13 mouse cellular contexts compared by ENCODE assay signal in the genomic region with DNA sequence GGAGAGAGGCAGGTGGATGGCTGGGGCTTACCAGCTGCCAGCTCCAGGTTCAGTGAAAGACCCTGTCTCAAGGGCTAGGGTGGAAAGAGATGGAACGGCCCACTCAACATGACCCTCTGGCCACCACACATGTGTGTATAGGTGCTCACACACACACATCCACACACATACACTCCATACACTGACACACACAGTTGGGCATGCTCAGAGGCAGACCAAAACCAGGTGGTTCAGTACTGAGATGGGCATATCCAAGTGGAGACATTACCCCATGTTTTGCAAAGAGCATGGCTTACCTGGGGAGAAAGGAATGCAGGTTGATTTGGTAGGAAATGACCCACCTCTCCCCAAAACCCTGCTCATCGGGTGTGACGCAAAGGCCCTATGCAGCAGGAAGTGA.
A peak's percentile ranks its signal among the peaks of the same experiment; 100 is the strongest.
DNase-seq lines count a peak whose midpoint lies in the region; ATAC-seq and TF ChIP-seq lines count a peak whose summit lies in the region.
"Had no signal": no experiment of that assay in that cellular context is flagged by ENCODE, and none has a peak within 500 bp of the region (broad histone marks: within the 10 kb centered on the region; RNA-seq: fewer than 3 reads in every experiment).

No protein-coding gene starts in this region.

- 0 out of 2 replicates have a peak, but pooled peaks cover 6% of the 10 kb centered on the region for H3K27me3 ChIP-seq in kidney, embryonic 16.5 days (ENCODE audit: insufficient read depth, low read length)
- H3K27me3 ChIP-seq in neural tube, embryonic 13.5 days, result no peaks in the 10 kb centered on the region

- peak overlapping the region; percentile 58 for H3K4me3 ChIP-seq in gastrocnemius, adult 2 months
- no peak overlapping the region for H3K4me3 ChIP-seq in kidney, embryonic 16.5 days (ENCODE audit: low read length)
- H3K4me3 ChIP-seq in neural tube, embryonic 13.5 days, result 0 out of 2 replicates have a peak overlapping the region, but pooled peaks have one; percentile 3

- H3K36me3 ChIP-seq in kidney, embryonic 16.5 days (ENCODE audit: insufficient read depth, low read length), result no peaks in the 10 kb centered on the region
- H3K36me3 ChIP-seq in neural tube, embryonic 13.5 days, result no peaks in the 10 kb centered on the region

- TF ChIP-seq CTCF in gastrocnemius, adult 2 months (IDR thresholded peaks at IDR 0.05), result no peak

- no peak for DNase-seq in gastrocnemius, adult 2 months
- no peak for DNase-seq in gastrocnemius, postnatal 14 days
- no peak for DNase-seq in kidney, postnatal 4 days
- peak; percentile 3 for DNase-seq in gonadal fat pad, adult 2 months (ENCODE audit: low read depth)
- DNase-seq in c-Kit-positive CD71-positive TER-119-positive erythroid progenitor cells, embryonic 14.5 days (ENCODE audit: low spot score), result no peak
- DNase-seq: cerebellum, adult 11 months; gastrocnemius, postnatal 25 days; kidney, adult 9 months; liver; thymus, postnatal 14 days had no signal

- 38% methylated on average over 3 of the region's 3 CpGs for WGBS in kidney, embryonic 16.5 days
- WGBS in neural tube, embryonic 13.5 days, result 39% methylated on average over 3 of the region's 3 CpGs

- ATAC-seq in kidney, embryonic 16.5 days (ENCODE audit: low FRiP score, low TSS enrichment), result no peak
- ATAC-seq in neural tube, embryonic 13.5 days (ENCODE audit: low read depth), result peak; percentile 55
- no peak; the same call in none of the 2 replicates for ATAC-seq in frontal cortex, adult (ENCODE audit: low TSS enrichment)

- peaks cover 4% of the 10 kb centered on the region; the same call in 1 of the 2 replicates for H3K9me3 ChIP-seq in kidney, embryonic 16.5 days (ENCODE audit: low read length)
- H3K9me3 ChIP-seq in neural tube, embryonic 13.5 days, result no peaks in the 10 kb centered on the region

- H3K27ac ChIP-seq in gastrocnemius, adult 2 months, result no peak overlapping the region
- no peak overlapping the region for H3K27ac ChIP-seq in kidney, embryonic 16.5 days (ENCODE audit: low read length)
- H3K27ac ChIP-seq in neural tube, embryonic 13.5 days (replicated peaks), result no peak overlapping the region

- H3K4me1 ChIP-seq in kidney, embryonic 16.5 days (ENCODE audit: insufficient read depth, low read length), result peaks cover 7% of the 10 kb centered on the region; the same call in 1 of the 2 replicates
- peaks cover 21% of the 10 kb centered on the region for H3K4me1 ChIP-seq in neural tube, embryonic 13.5 days (replicated peaks)

- H3K9ac ChIP-seq in kidney, embryonic 16.5 days (replicated peaks; ENCODE audit: low read length), result no peak overlapping the region
- 0 out of 2 replicates have a peak overlapping the region, but pooled peaks have one; percentile 9 for H3K9ac ChIP-seq in neural tube, embryonic 13.5 days

- H3K4me2 ChIP-seq in kidney, embryonic 16.5 days (replicated peaks; ENCODE audit: low read depth, low read length), result peak overlapping the region; percentile 38; the same call in 1 of the 2 replicates
- H3K4me2 ChIP-seq in neural tube, embryonic 13.5 days, result peak overlapping the region; percentile 43

- intact Hi-C loops in gastrocnemius, adult 2 months (cut with DNase I), result no loop called here
- intact Hi-C loops in gastrocnemius, postnatal 14 days (cut with DNase I; ENCODE audit: low total_unique reads), result no loop called here
